9 mouse cellular contexts compared by ENCODE assay signal in genomic region chr10:85482064-85482473, GRCm38 (mm10).
DNase-seq lines count a peak whose midpoint lies in the region; ATAC-seq and TF ChIP-seq lines count a peak whose summit lies in the region.
"Had no signal": no experiment of that assay in that cellular context is flagged by ENCODE, and none has a peak within 500 bp of the region (broad histone marks: within the 10 kb centered on the region; RNA-seq: fewer than 3 reads in every experiment).

No protein-coding gene starts in this region.

- H3K27me3 ChIP-seq in ES-Bruce4 (ENCODE audit: control insufficient read depth, insufficient read depth, low read length, poor library complexity, severe bottlenecking), result no peaks in the 10 kb centered on the region
- no peaks in the 10 kb centered on the region for H3K27me3 ChIP-seq in kidney, embryonic 14.5 days (ENCODE audit: control insufficient read depth, insufficient read depth, low read length)

- peaks cover 5% of the 10 kb centered on the region for H3K4me1 ChIP-seq in ES-Bruce4 (ENCODE audit: control insufficient read depth, insufficient read depth, low read length)
- H3K4me1 ChIP-seq in kidney, embryonic 14.5 days (ENCODE audit: control insufficient read depth, insufficient read depth, low read length), result peaks cover 13% of the 10 kb centered on the region; the same call in 1 of the 2 replicates

- peak; percentile 43 for DNase-seq in R1 (ENCODE audit: low read depth, low spot score)
- DNase-seq in frontal cortex, postnatal 25 days (ENCODE audit: low spot score in 2 of 2), result peak; percentile 10 to 12
- DNase-seq in mesoderm, embryonic 11.5 days (ENCODE audit: low read depth, low spot score), result peak; percentile 65
- no peak for DNase-seq in ovary, postnatal 14 days (ENCODE audit: low spot score)
- DNase-seq in gastrocnemius, adult 18-20 months (ENCODE audit: low spot score), result no peak
- DNase-seq in heart, adult 8-10 months (ENCODE audit: low spot score), result no peak

- 48% methylated on average over 4 of the region's 4 CpGs for WGBS in kidney, embryonic 14.5 days

- no peak for TF ChIP-seq POLR2A in ES-Bruce4 (IDR thresholded peaks at IDR 0.05; ENCODE audit: insufficient read depth, low read length)

- no peak overlapping the region for H3K4me3 ChIP-seq in ES-Bruce4 (ENCODE audit: low read depth, low read length)
- H3K4me3 ChIP-seq in kidney, embryonic 14.5 days (ENCODE audit: low read length), result no peak overlapping the region

- no peak for ATAC-seq in kidney, embryonic 14.5 days (ENCODE audit: low FRiP score, low TSS enrichment)

- peak overlapping the region; percentile 8; the same call in 1 of the 2 replicates for H3K27ac ChIP-seq in ES-Bruce4 (ENCODE audit: insufficient read depth, low read length)
- no peak overlapping the region for H3K27ac ChIP-seq in kidney, embryonic 14.5 days (ENCODE audit: low read depth, low read length)
- H3K27ac ChIP-seq: liver, embryonic 14.5 days had no signal

- TF ChIP-seq CTCF in ES-Bruce4 (IDR thresholded peaks at IDR 0.05; ENCODE audit: low read depth, low read length), result no peak

- no peak overlapping the region for H3K4me2 ChIP-seq in kidney, embryonic 14.5 days (replicated peaks; ENCODE audit: low read depth, low read length)

- H3K9ac ChIP-seq in ES-Bruce4 (ENCODE audit: low read depth, poor library complexity, severe bottlenecking), result no peak overlapping the region
- H3K9ac ChIP-seq in kidney, embryonic 14.5 days (ENCODE audit: low read depth, low read length), result no peak overlapping the region
- H3K9ac ChIP-seq: liver, embryonic 14.5 days had no signal

- TF ChIP-seq EP300 in ES-Bruce4 (IDR thresholded peaks at IDR 0.05; ENCODE audit: insufficient read depth, low read depth, low read length), result no peak

- H3K9me3 ChIP-seq in ES-Bruce4 (replicated peaks; ENCODE audit: control insufficient read depth, insufficient read depth, low read length, poor library complexity, severe bottlenecking), result no peaks in the 10 kb centered on the region
- no peaks in the 10 kb centered on the region for H3K9me3 ChIP-seq in kidney, embryonic 14.5 days (ENCODE audit: control insufficient read depth, low read length)

- H3K36me3 ChIP-seq in ES-Bruce4 (ENCODE audit: control insufficient read depth, insufficient read depth, low read length, poor library complexity, severe bottlenecking), result no peaks in the 10 kb centered on the region
- no peaks in the 10 kb centered on the region for H3K36me3 ChIP-seq in kidney, embryonic 14.5 days (ENCODE audit: control insufficient read depth, insufficient read depth, low read length)

Comparison
In these comparisons a context has a peak if more than half of its experiments do, and no peak if none do; other contexts are left out.
1. DNase-seq: peak in R1 (single experiment), frontal cortex, postnatal 25 days (2 of 2) and mesoderm, embryonic 11.5 days (single experiment); none in ovary, postnatal 14 days (single experiment), gastrocnemius, adult 18-20 months (single experiment) and heart, adult 8-10 months (single experiment).